Mouse (Mus musculus): ENCODE results near the gene Dusp3. TPM values are rescaled to one million over a fixed set of nuclear protein-coding genes. Genes with fewer than 3 reads are reported as not detected.
A peak's percentile ranks its signal among the peaks of the same experiment; 100 is the strongest.

Dusp3 gene
- polyA plus RNA-seq, 1 experiment from 2014 or later = 39.6 TPM

DNA sequence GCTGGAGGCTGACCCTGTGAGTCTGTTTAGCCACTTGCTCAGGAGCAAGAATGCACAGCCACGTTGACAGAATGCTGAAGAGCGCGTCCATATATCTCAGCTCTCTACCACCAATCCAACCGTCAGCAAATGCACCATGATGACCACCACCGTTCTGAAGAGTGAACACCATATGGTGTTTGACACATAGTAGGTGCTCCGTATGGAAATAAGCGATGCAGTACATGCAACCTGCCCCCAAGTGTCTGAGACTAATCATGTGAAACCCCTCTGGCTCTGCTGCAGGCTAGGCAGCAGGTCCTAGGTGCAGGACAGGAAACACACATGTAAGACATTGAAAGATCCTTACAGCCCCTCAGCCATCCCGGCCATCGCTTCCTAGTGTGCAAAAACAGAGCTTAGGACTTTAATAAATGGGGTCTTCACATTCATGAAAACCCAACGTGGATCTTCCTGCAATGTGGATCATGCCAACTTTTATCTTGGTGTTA lies 3.3 kb downstream of the Dusp3 start:
- no peak for ATAC-seq (ENCODE audit: low FRiP score, low TSS enrichment)
- Histone ChIP-seq H3K27ac (ENCODE audit: low read length) (peak overlapping the region; percentile 83), H3K9ac (replicated peaks; ENCODE audit: low read length) (0 out of 2 replicates have a peak overlapping the region, but pooled peaks have one; percentile 13), H3K27me3 (ENCODE audit: insufficient read depth, low read length) (peaks cover 2% of the 10 kb centered on the region; the same call in 1 of the 2 replicates), H3K4me2 (replicated peaks; ENCODE audit: low read depth, low read length) (peak overlapping the region; percentile 99), H3K4me1 (ENCODE audit: insufficient read depth, low read length) (peaks cover 33% of the 10 kb centered on the region), H3K4me3 (ENCODE audit: low read length) (peak overlapping the region; percentile 70; the same call in 1 of the 2 replicates), H3K9me3 (ENCODE audit: low read length) (no peaks in the 10 kb centered on the region), H3K36me3 (ENCODE audit: insufficient read depth, low read length) (peaks cover 6% of the 10 kb centered on the region; the same call in 1 of the 2 replicates)
- 61% methylated on average over 10 of the region's 10 CpGs for WGBS

DNA sequence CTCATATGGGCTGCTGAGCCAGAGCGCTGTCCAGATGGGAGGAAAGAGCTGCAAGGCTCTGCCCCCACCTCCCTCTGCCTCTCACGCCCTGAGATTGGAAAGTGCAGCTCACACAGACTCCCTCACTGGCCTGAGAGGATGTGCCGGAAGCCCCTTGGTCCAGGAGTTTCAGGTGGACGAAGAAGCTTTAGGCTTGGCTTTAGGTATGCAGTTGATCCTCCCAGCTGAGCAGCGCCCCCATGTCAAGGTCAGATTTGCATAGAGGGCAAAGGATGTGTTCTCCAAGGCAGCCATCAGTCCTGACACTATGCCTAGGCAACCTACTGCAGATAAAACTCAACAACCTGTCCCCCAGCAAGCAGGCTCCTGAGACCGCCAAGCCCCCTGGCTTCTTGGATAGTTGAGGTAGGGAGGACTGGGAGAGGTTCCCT lies 3.8 kb downstream of the Dusp3 start:
- Histone ChIP-seq H3K4me1 (ENCODE audit: insufficient read depth, low read length) (peaks cover 37% of the 10 kb centered on the region), H3K9ac (replicated peaks; ENCODE audit: low read length) (0 out of 2 replicates have a peak overlapping the region, but pooled peaks have one; percentile 13), H3K4me2 (replicated peaks; ENCODE audit: low read depth, low read length) (peak overlapping the region; percentile 99), H3K4me3 (ENCODE audit: low read length) (peak overlapping the region; percentile 70; the same call in 1 of the 2 replicates), H3K27ac (ENCODE audit: low read length) (peak overlapping the region; percentile 83), H3K27me3 (ENCODE audit: insufficient read depth, low read length) (peaks cover 2% of the 10 kb centered on the region; the same call in 1 of the 2 replicates), H3K9me3 (ENCODE audit: low read length) (no peaks in the 10 kb centered on the region), H3K36me3 (ENCODE audit: insufficient read depth, low read length) (peaks cover 6% of the 10 kb centered on the region; the same call in 1 of the 2 replicates)
- no peak for ATAC-seq (ENCODE audit: low FRiP score, low TSS enrichment)
- 54% methylated on average over 6 of the region's 6 CpGs for WGBS

- H3K9me3 ChIP-seq (ENCODE audit: low read length) = no peaks in the 10 kb centered on the region; the same call in 1 of the 2 replicates
- H3K36me3 ChIP-seq (ENCODE audit: insufficient read depth, low read length) = peaks cover 7% of the 10 kb centered on the region; the same call in 1 of the 2 replicates
- no peak overlapping the region for H3K9ac ChIP-seq (replicated peaks; ENCODE audit: low read length)
- 0 out of 2 replicates have a peak overlapping the region, but pooled peaks have one; percentile 5 for H3K4me2 ChIP-seq (replicated peaks; ENCODE audit: low read depth, low read length)
- 69% methylated on average over 12 of the region's 12 CpGs for WGBS
- no peak overlapping the region for H3K27ac ChIP-seq (ENCODE audit: low read length)
- no peak overlapping the region for H3K4me3 ChIP-seq (ENCODE audit: low read length)
- no peak for ATAC-seq (ENCODE audit: low FRiP score, low TSS enrichment)
- peaks cover 43% of the 10 kb centered on the region for H3K4me1 ChIP-seq (ENCODE audit: insufficient read depth, low read length)
- peaks cover 2% of the 10 kb centered on the region; the same call in 1 of the 2 replicates for H3K27me3 ChIP-seq (ENCODE audit: insufficient read depth, low read length)
These were observed 5.0 kb downstream of the Dusp3 start for GRCm38 (mm10) chr11:101981850-101982249.

DNA sequence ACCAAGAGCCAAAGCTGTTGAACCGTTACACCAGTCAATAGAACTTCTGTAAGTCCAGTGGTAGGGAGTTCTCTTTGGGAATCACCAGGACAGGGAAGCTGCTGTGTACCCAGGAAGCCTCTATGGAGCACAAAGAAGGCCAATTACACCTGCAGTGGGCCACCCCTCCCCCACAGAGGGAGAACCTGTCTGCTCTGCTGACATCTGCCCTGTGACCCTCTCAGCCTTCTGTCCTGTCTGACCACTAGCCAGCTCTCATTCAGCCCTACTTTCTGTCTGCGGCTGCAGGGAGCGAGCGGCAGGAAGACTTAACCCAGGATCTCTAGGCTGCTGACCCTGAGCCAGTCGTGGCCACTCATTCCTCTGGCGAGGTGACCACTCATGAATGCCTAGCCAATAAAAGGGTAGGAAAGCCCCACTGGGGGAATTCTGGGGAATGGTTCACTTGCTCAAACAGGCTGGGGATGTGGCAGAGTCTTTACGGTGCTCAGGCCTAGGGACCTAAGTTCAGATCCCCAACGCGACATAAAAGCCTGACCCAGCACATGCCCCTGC lies 6.1 kb downstream of the Dusp3 start:
- H3K27me3 ChIP-seq (ENCODE audit: insufficient read depth, low read length) = no peaks in the 10 kb centered on the region
- 80% methylated on average over 9 of the region's 9 CpGs for WGBS
- H3K27ac ChIP-seq (ENCODE audit: low read length) = no peak overlapping the region
- H3K4me2 ChIP-seq (replicated peaks; ENCODE audit: low read depth, low read length) = no peak overlapping the region
- no peaks in the 10 kb centered on the region; the same call in 1 of the 2 replicates for H3K9me3 ChIP-seq (ENCODE audit: low read length)
- no peak overlapping the region for H3K9ac ChIP-seq (replicated peaks; ENCODE audit: low read length)
- H3K4me3 ChIP-seq (ENCODE audit: low read length) = no peak overlapping the region
- no peak for ATAC-seq (ENCODE audit: low FRiP score, low TSS enrichment)
- peaks cover 34% of the 10 kb centered on the region for H3K4me1 ChIP-seq (ENCODE audit: insufficient read depth, low read length)
- H3K36me3 ChIP-seq (ENCODE audit: insufficient read depth, low read length) = peaks cover 9% of the 10 kb centered on the region; the same call in 1 of the 2 replicates

DNA sequence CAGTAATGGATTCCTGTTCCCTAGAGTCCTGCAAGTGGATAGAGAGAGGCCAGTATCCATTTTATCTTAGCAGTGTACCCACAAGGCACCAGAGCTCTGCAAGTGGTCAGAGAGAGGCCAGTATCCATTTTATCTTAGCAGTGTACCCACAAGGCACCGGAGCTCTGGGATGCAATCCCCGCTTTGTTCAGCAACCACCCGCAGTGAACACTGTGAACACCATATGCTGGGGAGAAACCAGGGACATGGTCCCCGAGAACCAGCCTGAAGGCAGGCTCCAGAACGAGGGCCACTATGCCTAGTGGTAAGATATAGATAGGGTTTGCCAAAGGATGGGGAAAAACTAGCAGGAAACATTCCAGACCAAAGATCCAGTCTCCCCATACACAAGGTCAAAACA lies 7.7 kb downstream of the Dusp3 start:
- Histone ChIP-seq H3K36me3 (ENCODE audit: insufficient read depth, low read length) (peaks cover 9% of the 10 kb centered on the region; the same call in 1 of the 2 replicates), H3K4me2 (replicated peaks; ENCODE audit: low read depth, low read length) (no peak overlapping the region), H3K4me1 (ENCODE audit: insufficient read depth, low read length) (peaks cover 30% of the 10 kb centered on the region), H3K27ac (ENCODE audit: low read length) (no peak overlapping the region), H3K9ac (replicated peaks; ENCODE audit: low read length) (no peak overlapping the region), H3K27me3 (ENCODE audit: insufficient read depth, low read length) (no peaks in the 10 kb centered on the region), H3K4me3 (ENCODE audit: low read length) (no peak overlapping the region), H3K9me3 (ENCODE audit: low read length) (no peaks in the 10 kb centered on the region; the same call in 1 of the 2 replicates)
- ATAC-seq (ENCODE audit: low FRiP score, low TSS enrichment) = no peak
- WGBS = 92% methylated on average over 5 of the region's 5 CpGs

DNA sequence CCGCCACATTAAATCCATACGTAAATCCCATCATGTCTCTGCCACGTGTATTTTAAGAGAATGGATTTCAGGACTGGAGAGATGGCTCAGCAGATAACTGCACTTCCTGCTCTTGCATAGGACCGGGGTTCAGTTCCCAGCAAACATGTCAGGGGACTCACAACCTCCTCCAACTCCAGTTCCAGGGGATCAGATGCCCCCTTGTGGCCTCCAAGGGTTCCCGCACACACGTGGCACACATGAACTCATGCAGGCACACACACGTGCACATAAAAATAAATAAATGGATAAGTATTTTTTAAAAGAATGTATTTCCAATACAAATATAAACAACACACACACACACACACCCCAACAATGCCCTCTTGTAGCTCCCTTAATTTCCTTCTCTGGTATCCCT lies 9.9 kb downstream of the Dusp3 start:
- Histone ChIP-seq H3K9me3 (ENCODE audit: low read length) (no peaks in the 10 kb centered on the region; the same call in 1 of the 2 replicates), H3K36me3 (ENCODE audit: insufficient read depth, low read length) (peaks cover 9% of the 10 kb centered on the region; the same call in 1 of the 2 replicates), H3K9ac (replicated peaks; ENCODE audit: low read length) (no peak overlapping the region), H3K27ac (ENCODE audit: low read length) (no peak overlapping the region), H3K4me3 (ENCODE audit: low read length) (no peak overlapping the region), H3K4me2 (replicated peaks; ENCODE audit: low read depth, low read length) (no peak overlapping the region), H3K4me1 (ENCODE audit: insufficient read depth, low read length) (peaks cover 17% of the 10 kb centered on the region), H3K27me3 (ENCODE audit: insufficient read depth, low read length) (no peaks in the 10 kb centered on the region)
- no peak for ATAC-seq (ENCODE audit: low FRiP score, low TSS enrichment)
- WGBS = 94% methylated on average over 7 of the region's 7 CpGs

DNA sequence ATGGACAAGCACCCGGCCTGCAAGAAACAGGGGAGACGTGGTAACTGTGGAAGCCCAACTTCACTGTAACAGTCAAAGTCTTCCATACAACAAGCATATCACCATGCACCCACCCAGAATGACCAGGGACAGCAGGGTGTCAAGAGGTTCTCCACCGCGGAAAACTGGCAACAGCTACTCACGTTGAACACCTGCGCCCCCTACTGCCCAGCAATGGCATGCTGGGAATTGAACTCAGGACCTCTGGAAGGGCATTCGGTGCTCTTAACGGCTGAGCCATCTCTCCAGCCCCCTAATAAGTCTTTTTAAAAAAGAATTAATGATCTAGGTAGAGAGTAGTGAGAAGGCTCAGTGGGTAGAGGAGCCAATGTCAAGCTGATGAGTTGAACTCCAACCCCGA lies 11.9 kb downstream of the Dusp3 start:
- no peaks in the 10 kb centered on the region; the same call in 1 of the 2 replicates for H3K9me3 ChIP-seq (ENCODE audit: low read length)
- H3K9ac ChIP-seq (replicated peaks; ENCODE audit: low read length) = no peak overlapping the region
- H3K4me2 ChIP-seq (replicated peaks; ENCODE audit: low read depth, low read length) = no peak overlapping the region
- WGBS = 48% methylated on average over 9 of the region's 9 CpGs
- no peak overlapping the region for H3K4me3 ChIP-seq (ENCODE audit: low read length)
- ATAC-seq (ENCODE audit: low FRiP score, low TSS enrichment) = no peak
- H3K4me1 ChIP-seq (ENCODE audit: insufficient read depth, low read length) = peaks cover 17% of the 10 kb centered on the region
- no peaks in the 10 kb centered on the region for H3K27me3 ChIP-seq (ENCODE audit: insufficient read depth, low read length)
- H3K27ac ChIP-seq (ENCODE audit: low read length) = no peak overlapping the region
- peaks cover 3% of the 10 kb centered on the region; the same call in 1 of the 2 replicates for H3K36me3 ChIP-seq (ENCODE audit: insufficient read depth, low read length)

- H3K4me1 ChIP-seq (ENCODE audit: insufficient read depth, low read length) = peaks cover 17% of the 10 kb centered on the region
- H3K27me3 ChIP-seq (ENCODE audit: insufficient read depth, low read length) = no peaks in the 10 kb centered on the region
- H3K9me3 ChIP-seq (ENCODE audit: low read length) = no peaks in the 10 kb centered on the region; the same call in 1 of the 2 replicates
- peaks cover 3% of the 10 kb centered on the region; the same call in 1 of the 2 replicates for H3K36me3 ChIP-seq (ENCODE audit: insufficient read depth, low read length)
- ATAC-seq (ENCODE audit: low FRiP score, low TSS enrichment) = no peak
- no peak overlapping the region for H3K9ac ChIP-seq (replicated peaks; ENCODE audit: low read length)
- H3K4me3 ChIP-seq (ENCODE audit: low read length) = no peak overlapping the region
- WGBS = 38% methylated on average over 6 of the region's 6 CpGs
- H3K4me2 ChIP-seq (replicated peaks; ENCODE audit: low read depth, low read length) = no peak overlapping the region
- no peak overlapping the region for H3K27ac ChIP-seq (ENCODE audit: low read length)
These were observed 12.6 kb downstream of the Dusp3 start for GRCm38 (mm10) chr11:101974181-101974580.

- H3K9ac ChIP-seq (replicated peaks; ENCODE audit: low read length) = no peak overlapping the region
- WGBS = 66% methylated on average over 9 of the region's 9 CpGs
- H3K36me3 ChIP-seq (ENCODE audit: insufficient read depth, low read length) = 0 out of 2 replicates have a peak, but pooled peaks cover 3% of the 10 kb centered on the region
- no peak for ATAC-seq (ENCODE audit: low FRiP score, low TSS enrichment)
- no peaks in the 10 kb centered on the region; the same call in 1 of the 2 replicates for H3K9me3 ChIP-seq (ENCODE audit: low read length)
- no peak overlapping the region for H3K4me3 ChIP-seq (ENCODE audit: low read length)
- no peak overlapping the region for H3K27ac ChIP-seq (ENCODE audit: low read length)
- no peaks in the 10 kb centered on the region for H3K27me3 ChIP-seq (ENCODE audit: insufficient read depth, low read length)
- no peak overlapping the region for H3K4me2 ChIP-seq (replicated peaks; ENCODE audit: low read depth, low read length)
- peaks cover 20% of the 10 kb centered on the region for H3K4me1 ChIP-seq (ENCODE audit: insufficient read depth, low read length)
These were observed 13.3 kb downstream of the Dusp3 start for GRCm38 (mm10) chr11:101973496-101973895.

GRCm38 (mm10) chr11:101972651-101973050 lies 14.2 kb downstream of the Dusp3 start:
- WGBS = 88% methylated on average over 5 of the region's 5 CpGs
- H3K27me3 ChIP-seq (ENCODE audit: insufficient read depth, low read length) = peaks cover 2% of the 10 kb centered on the region; the same call in 1 of the 2 replicates
- no peaks in the 10 kb centered on the region; the same call in 1 of the 2 replicates for H3K9me3 ChIP-seq (ENCODE audit: low read length)
- no peak overlapping the region for H3K4me3 ChIP-seq (ENCODE audit: low read length)
- H3K9ac ChIP-seq (replicated peaks; ENCODE audit: low read length) = no peak overlapping the region
- peaks cover 22% of the 10 kb centered on the region for H3K4me1 ChIP-seq (ENCODE audit: insufficient read depth, low read length)
- H3K27ac ChIP-seq (ENCODE audit: low read length) = no peak overlapping the region
- H3K36me3 ChIP-seq (ENCODE audit: insufficient read depth, low read length) = 0 out of 2 replicates have a peak, but pooled peaks cover 3% of the 10 kb centered on the region
- no peak for ATAC-seq (ENCODE audit: low FRiP score, low TSS enrichment)
- no peak overlapping the region for H3K4me2 ChIP-seq (replicated peaks; ENCODE audit: low read depth, low read length)
